ENCODE assay signal across 8 mouse cellular contexts in genomic region chr10:7883524-7883923, GRCm38 (mm10). TPM values are rescaled to one million over a fixed set of nuclear protein-coding genes. Genes with fewer than 3 reads are reported as not detected.
A peak's percentile ranks its signal among the peaks of the same experiment; 100 is the strongest.
DNase-seq lines count a peak whose midpoint lies in the region; ATAC-seq lines count a peak whose summit lies in the region.

No protein-coding gene starts in this region.

- no peak overlapping the region for H3K9ac ChIP-seq in intestine, embryonic 15.5 days
- H3K9ac ChIP-seq in midbrain, embryonic 13.5 days (replicated peaks), result no peak overlapping the region

- no peaks in the 10 kb centered on the region for H3K4me1 ChIP-seq in intestine, embryonic 15.5 days (replicated peaks)
- H3K4me1 ChIP-seq in midbrain, embryonic 13.5 days (replicated peaks), result no peaks in the 10 kb centered on the region

- H3K9me3 ChIP-seq in intestine, embryonic 15.5 days, result no peaks in the 10 kb centered on the region
- no peaks in the 10 kb centered on the region for H3K9me3 ChIP-seq in midbrain, embryonic 13.5 days

- ATAC-seq in common myeloid progenitor, adult 5-6 weeks (replicated peaks; ENCODE audit: low read depth, poor library complexity, severe bottlenecking), result peak; percentile 88
- ATAC-seq in intestine, embryonic 15.5 days, result peak; percentile 74
- peak; percentile 85 for ATAC-seq in midbrain, embryonic 13.5 days

- DNase-seq in urinary bladder, adult 2 months (ENCODE audit: low spot score), result peak; percentile 47
- DNase-seq in urinary bladder, postnatal 10 days (ENCODE audit: low spot score), result no peak
- peak; percentile 65 for DNase-seq in gastrocnemius, postnatal 14 days
- DNase-seq in left cerebral cortex, postnatal 25 days (ENCODE audit: low spot score in 2 of 2), result peak; percentile 84
- peak; percentile 29 for DNase-seq in spleen, adult 12 weeks (ENCODE audit: low spot score)

- H3K4me3 ChIP-seq in intestine, embryonic 15.5 days (replicated peaks), result no peak overlapping the region
- H3K4me3 ChIP-seq in midbrain, embryonic 13.5 days (replicated peaks), result no peak overlapping the region

- H3K27ac ChIP-seq in intestine, embryonic 15.5 days, result no peak overlapping the region
- H3K27ac ChIP-seq in midbrain, embryonic 13.5 days, result no peak overlapping the region

- intact Hi-C loops in gastrocnemius, postnatal 14 days (cut with DNase I; ENCODE audit: low total_unique reads), result loop anchor here (5.0 kb wide), 2 partner anchors 314 to 359 kb away; no protein-coding TSS in a partner anchor
- intact Hi-C loops in left cerebral cortex, postnatal 25 days (cut with DNase I), result loop anchor here (1.0 to 5.0 kb wide), 3 partner anchors 313 to 829 kb away; no protein-coding TSS in a partner anchor

- 6% methylated on average over 5 of the region's 5 CpGs for WGBS in intestine, embryonic 15.5 days
- 8% methylated on average over 5 of the region's 5 CpGs for WGBS in midbrain, embryonic 13.5 days

- H3K36me3 ChIP-seq in intestine, embryonic 15.5 days, result no peaks in the 10 kb centered on the region
- H3K36me3 ChIP-seq in midbrain, embryonic 13.5 days, result no peaks in the 10 kb centered on the region

- H3K27me3 ChIP-seq in intestine, embryonic 15.5 days (replicated peaks), result 0 out of 2 replicates have a peak, but pooled peaks cover 4% of the 10 kb centered on the region
- no peaks in the 10 kb centered on the region for H3K27me3 ChIP-seq in midbrain, embryonic 13.5 days

- no peak overlapping the region for H3K4me2 ChIP-seq in intestine, embryonic 15.5 days (replicated peaks)
- H3K4me2 ChIP-seq in midbrain, embryonic 13.5 days (replicated peaks), result no peak overlapping the region

RNA-seq across cellular contexts. Expression of gene Zc3h12d, which starts 51.3 kb away (rescaled TPM):
- polyA plus RNA-seq in urinary bladder, adult 2 months (2012; rRNA removed), result 0.28 and 0.44 TPM in 2 replicates
- total RNA-seq in common myeloid progenitor, adult 5-6 weeks (2017), result 0.44 and 0.64 TPM in 2 replicates
- not detected for total RNA-seq in gastrocnemius, postnatal 14 days (2021)
- 0.49 and 0.53 TPM in 2 replicates for polyA plus RNA-seq in intestine, embryonic 15.5 days (2015; fragmentation: Nextera tagmentation; extraction: Ambion mirVana)
- under 1 TPM; 0.11 to 0.14 TPM for total RNA-seq in left cerebral cortex, postnatal 25 days (2021)
- polyA plus RNA-seq in midbrain, embryonic 13.5 days (2015; fragmentation: Nextera tagmentation; extraction: Ambion mirVana), result 0.08 and 0.10 TPM in 2 replicates
